Mouse (Mus musculus): ENCODE results near the gene Rarg. TPM values are rescaled to one million over a fixed set of nuclear protein-coding genes. Genes with fewer than 3 reads are reported as not detected.

Gene Rarg
- polyA plus RNA-seq, 1 experiment = 2.6 TPM

GRCm38 (mm10) chr15:102282463-102283292 is 25.4 kb upstream of the Rarg start:
- TF ChIP-seq CTCF (IDR thresholded peaks at IDR 0.05; ENCODE audit: control insufficient read depth, insufficient read depth, insufficient replicate concordance, low read depth, low read length) (no peak), POLR2A (IDR thresholded peaks at IDR 0.05; ENCODE audit: control insufficient read depth, low read depth, low read length) (no peak)
- no peaks in the 10 kb centered on the region for H3K27me3 ChIP-seq (ENCODE audit: control insufficient read depth, insufficient read depth, low read length)
- H3K27ac ChIP-seq (ENCODE audit: control insufficient read depth, insufficient read depth, low read depth, low read length) = no peak overlapping the region

GRCm38 (mm10) chr15:102280623-102281022 is 23.3 kb upstream of the Rarg start:
- Histone ChIP-seq H3K27me3 (ENCODE audit: control insufficient read depth, insufficient read depth, low read length) (no peaks in the 10 kb centered on the region), H3K36me3 (ENCODE audit: control insufficient read depth, insufficient read depth, low read length) (no peaks in the 10 kb centered on the region), H3K4me1 (ENCODE audit: control insufficient read depth, insufficient read depth, low read length) (peaks cover 11% of the 10 kb centered on the region), H3K4me3 (ENCODE audit: control insufficient read depth, low read depth, low read length) (no peak overlapping the region), H3K27ac (ENCODE audit: control insufficient read depth, insufficient read depth, low read depth, low read length) (no peak overlapping the region)
- TF ChIP-seq CTCF (IDR thresholded peaks at IDR 0.05; ENCODE audit: control insufficient read depth, insufficient read depth, insufficient replicate concordance, low read depth, low read length) (no peak), POLR2A (IDR thresholded peaks at IDR 0.05; ENCODE audit: control insufficient read depth, low read depth, low read length) (no peak)

More at GRCm38 (mm10) chr15:102282463-102283292, 25.4 kb upstream of the Rarg start:
- Histone ChIP-seq H3K4me1 (ENCODE audit: control insufficient read depth, insufficient read depth, low read length) (peaks cover 11% of the 10 kb centered on the region), H3K36me3 (ENCODE audit: control insufficient read depth, insufficient read depth, low read length) (no peaks in the 10 kb centered on the region), H3K4me3 (ENCODE audit: control insufficient read depth, low read depth, low read length) (no peak overlapping the region)

- TF ChIP-seq CTCF (IDR thresholded peaks at IDR 0.05; ENCODE audit: control insufficient read depth, insufficient read depth, insufficient replicate concordance, low read depth, low read length) (no peak), POLR2A (IDR thresholded peaks at IDR 0.05; ENCODE audit: control insufficient read depth, low read depth, low read length) (no peak)
- peak overlapping the region; percentile 91 for H3K4me3 ChIP-seq (ENCODE audit: control insufficient read depth, low read depth, low read length)
- no peaks in the 10 kb centered on the region for H3K27me3 ChIP-seq (ENCODE audit: control insufficient read depth, insufficient read depth, low read length)
- no peak overlapping the region; the same call in 1 of the 2 replicates for H3K27ac ChIP-seq (ENCODE audit: control insufficient read depth, insufficient read depth, low read depth, low read length)
- peaks cover 11% of the 10 kb centered on the region for H3K4me1 ChIP-seq (ENCODE audit: control insufficient read depth, insufficient read depth, low read length)
- no peaks in the 10 kb centered on the region for H3K36me3 ChIP-seq (ENCODE audit: control insufficient read depth, insufficient read depth, low read length)
Observed at GRCm38 (mm10) chr15:102279783-102280520, 22.6 kb upstream of the Rarg start.

- peak within 1 kb of the TSS; percentile 91 for H3K4me3 ChIP-seq (ENCODE audit: control insufficient read depth, low read depth, low read length)
- no peaks in the 10 kb centered on the region for H3K27me3 ChIP-seq (ENCODE audit: control insufficient read depth, insufficient read depth, low read length)
- H3K27ac ChIP-seq (ENCODE audit: control insufficient read depth, insufficient read depth, low read depth, low read length) = peak within 1 kb of the TSS; percentile 73
- TF ChIP-seq CTCF (IDR thresholded peaks at IDR 0.05; ENCODE audit: control insufficient read depth, insufficient read depth, insufficient replicate concordance, low read depth, low read length) (peak; percentile 3; the same call in 1 of the 2 replicates), POLR2A (IDR thresholded peaks at IDR 0.05; ENCODE audit: control insufficient read depth, low read depth, low read length) (peak; percentile 79)
- peaks cover 11% of the 10 kb centered on the region for H3K4me1 ChIP-seq (ENCODE audit: control insufficient read depth, insufficient read depth, low read length)
- no peaks in the 10 kb centered on the region for H3K36me3 ChIP-seq (ENCODE audit: control insufficient read depth, insufficient read depth, low read length)
Observed at GRCm38 (mm10) chr15:102279092-102279782, 21.9 kb upstream of the Rarg start, which contains the start of gene Mfsd5. TSS of gene Mfsd5 (plus strand) at chr15:102279454.

GRCm38 (mm10) chr15:102278726-102279091 is 21.4 kb upstream of the Rarg start:
- peak overlapping the region; percentile 62 for H3K27ac ChIP-seq (ENCODE audit: control insufficient read depth, insufficient read depth, low read depth, low read length)
- no peaks in the 10 kb centered on the region for H3K36me3 ChIP-seq (ENCODE audit: control insufficient read depth, insufficient read depth, low read length)
- TF ChIP-seq POLR2A (IDR thresholded peaks at IDR 0.05; ENCODE audit: control insufficient read depth, low read depth, low read length) (no peak), CTCF (IDR thresholded peaks at IDR 0.05; ENCODE audit: control insufficient read depth, insufficient read depth, insufficient replicate concordance, low read depth, low read length) (no peak)
- peaks cover 11% of the 10 kb centered on the region for H3K4me1 ChIP-seq (ENCODE audit: control insufficient read depth, insufficient read depth, low read length)
- H3K4me3 ChIP-seq (ENCODE audit: control insufficient read depth, low read depth, low read length) = peak overlapping the region; percentile 91
- no peaks in the 10 kb centered on the region for H3K27me3 ChIP-seq (ENCODE audit: control insufficient read depth, insufficient read depth, low read length)

GRCm38 (mm10) chr15:102273982-102274716 is 16.8 kb upstream of the Rarg start:
- H3K27ac ChIP-seq (ENCODE audit: control insufficient read depth, insufficient read depth, low read depth, low read length) = no peak overlapping the region
- no peak overlapping the region for H3K4me3 ChIP-seq (ENCODE audit: control insufficient read depth, low read depth, low read length)
- TF ChIP-seq POLR2A (IDR thresholded peaks at IDR 0.05; ENCODE audit: control insufficient read depth, low read depth, low read length) = no peak
- no peak for TF ChIP-seq CTCF (IDR thresholded peaks at IDR 0.05; ENCODE audit: control insufficient read depth, insufficient read depth, insufficient replicate concordance, low read depth, low read length)
- no peaks in the 10 kb centered on the region for H3K27me3 ChIP-seq (ENCODE audit: control insufficient read depth, insufficient read depth, low read length)
- peaks cover 7% of the 10 kb centered on the region for H3K4me1 ChIP-seq (ENCODE audit: control insufficient read depth, insufficient read depth, low read length)
- no peaks in the 10 kb centered on the region for H3K36me3 ChIP-seq (ENCODE audit: control insufficient read depth, insufficient read depth, low read length)

Measured in testis, adult 2 months (tissue).